Mouse (Mus musculus) CH12.LX (cell line): ENCODE results near the gene Hist1h2ap.
"Not testable (repeated sequence)": the region's sequence is repeated elsewhere in the genome, so short reads cannot be mapped to it uniquely, and the experiment has no call there.

Experiments
- CHD1 ChIP-seq: IDR thresholded peaks from 2 replicates; pipeline ENCODE4 v1.6.1; 2012; ENCODE audit warnings: low read depth, low read length, improper control_type of control experiment, inconsistent platforms
- CTCF ChIP-seq, 2 experiments: IDR thresholded peaks in 1 of 2; conservative IDR thresholded peaks in 1 of 2; 2 replicates each; pipeline ENCODE4 v1.5.1; 2011 to 2012; ENCODE audit warnings: low read depth in 2 of 2, low read length in 2 of 2, improper control_type of control experiment in 1 of 2, inconsistent platforms in 1 of 2, mild to moderate bottlenecking in 1 of 2, moderate library complexity in 1 of 2
- E2F4 ChIP-seq: IDR thresholded peaks from 2 replicates; pipeline ENCODE4 v1.6.1; 2011; ENCODE audit warnings: low read depth, low read length, improper control_type of control experiment; ENCODE audit not compliant: insufficient replicate concordance
- ETS1 ChIP-seq: conservative IDR thresholded peaks from 2 replicates; pipeline ENCODE4 v1.6.1; 2012; ENCODE audit warnings: low read depth, mild to moderate bottlenecking, inconsistent platforms, low read length, improper control_type of control experiment, moderate library complexity
- POLR2A ChIP-seq: IDR thresholded peaks from 2 replicates; pipeline ENCODE4 v1.6.1; 2011; ENCODE audit warnings: low read depth, mild to moderate bottlenecking, improper control_type of control experiment, low read length
- UBTF ChIP-seq: IDR thresholded peaks from 2 replicates; pipeline ENCODE4 v1.6.1; 2012; ENCODE audit warnings: low read depth, mild to moderate bottlenecking, inconsistent platforms, low read length, improper control_type of control experiment, moderate library complexity
- ZKSCAN1 ChIP-seq: IDR thresholded peaks from 2 replicates; pipeline ENCODE4 v1.6.1; 2012; ENCODE audit warnings: low read depth, inconsistent platforms, low read length, improper control_type of control experiment, borderline replicate concordance
- ZNF384 ChIP-seq: IDR thresholded peaks from 2 replicates; pipeline ENCODE4 v1.6.1; 2012; ENCODE audit warnings: low read depth, low read length, improper control_type of control experiment, inconsistent platforms

- TF ChIP-seq CTCF (conservative IDR thresholded peaks at IDR 0.05 in 1 of 2, IDR thresholded peaks at IDR 0.05 in 1 of 2; ENCODE audit: low read depth in 2 of 2, low read length in 2 of 2); ZNF384; CHD1; POLR2A; ETS1; ZKSCAN1; E2F4; UBTF: not testable (repeated sequence)
Measured at GRCm38 (mm10) chr13:21846356-21846755, 13.0 kb upstream of the Hist1h2ap start.
